Mouse (Mus musculus): ENCODE measurements around the gene Etfdh. TPM values are rescaled to one million over a fixed set of nuclear protein-coding genes. Genes with fewer than 3 reads are reported as not detected.

The Etfdh gene
- polyA plus RNA-seq (2012; rRNA removed), result 23.6 and 25.1 TPM in 2 replicates

DNA sequence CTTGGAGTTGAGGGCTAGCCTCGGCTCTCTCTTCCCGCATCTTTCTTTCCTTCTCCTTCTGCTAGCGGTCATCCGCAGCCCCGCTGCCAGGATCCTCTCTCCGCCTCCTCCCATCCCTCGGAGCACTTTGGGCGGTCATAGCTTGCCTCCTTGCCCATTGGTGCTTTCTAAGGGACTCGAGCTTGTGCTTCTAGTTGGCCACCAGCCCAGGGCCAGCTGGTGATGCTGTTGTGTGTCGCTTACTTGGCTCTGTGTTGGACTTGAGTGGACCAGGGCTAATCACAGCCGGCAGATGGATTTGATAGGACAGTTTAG is at the start of gene Etfdh:
Gene Etfdh (minus strand): TSS at position 85 of the 315 bp plus-strand sequence.
- no peak for TF ChIP-seq CTCF (IDR thresholded peaks at IDR 0.05; ENCODE audit: extremely low read depth, insufficient read depth, low read length)
- TF ChIP-seq POLR2A (IDR thresholded peaks at IDR 0.05; ENCODE audit: extremely low read depth, insufficient read depth, low read length), result no peak
- Histone ChIP-seq H3K4me1 (ENCODE audit: control insufficient read depth, insufficient read depth, low read length) (no peaks in the 10 kb centered on the region), H3K4me3 (ENCODE audit: insufficient read depth, low read length) (peak within 1 kb of the TSS; percentile 52), H3K27ac (ENCODE audit: insufficient read depth, low read length) (no peak within 1 kb of the TSS)

DNA sequence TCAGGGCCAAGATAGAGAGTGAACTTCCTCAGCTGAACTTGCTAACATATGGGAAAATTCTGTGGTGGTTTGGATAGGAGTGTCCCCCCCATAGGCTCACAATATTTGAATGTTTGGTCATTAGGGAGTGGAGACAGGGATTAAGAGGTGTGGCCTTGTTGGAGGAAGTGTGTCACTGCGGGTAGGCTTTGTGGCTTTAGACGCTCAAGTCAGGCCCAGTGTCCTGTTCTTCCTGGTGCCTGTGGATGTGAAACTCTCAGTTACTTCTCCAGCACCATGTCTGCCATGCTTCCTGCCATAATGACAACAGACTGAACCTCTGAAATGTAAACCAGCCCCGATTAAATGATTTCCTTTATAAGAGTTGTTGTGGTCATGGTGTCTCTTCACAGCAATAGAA is 47.1 kb upstream of the Etfdh start:
- Histone ChIP-seq H3K4me3 (ENCODE audit: insufficient read depth, low read length) (no peak overlapping the region), H3K27ac (ENCODE audit: insufficient read depth, low read length) (no peak overlapping the region), H3K4me1 (ENCODE audit: control insufficient read depth, insufficient read depth, low read length) (no peaks in the 10 kb centered on the region)
- no peak for TF ChIP-seq CTCF (IDR thresholded peaks at IDR 0.05; ENCODE audit: extremely low read depth, insufficient read depth, low read length)
- no peak for TF ChIP-seq POLR2A (IDR thresholded peaks at IDR 0.05; ENCODE audit: extremely low read depth, insufficient read depth, low read length)

DNA sequence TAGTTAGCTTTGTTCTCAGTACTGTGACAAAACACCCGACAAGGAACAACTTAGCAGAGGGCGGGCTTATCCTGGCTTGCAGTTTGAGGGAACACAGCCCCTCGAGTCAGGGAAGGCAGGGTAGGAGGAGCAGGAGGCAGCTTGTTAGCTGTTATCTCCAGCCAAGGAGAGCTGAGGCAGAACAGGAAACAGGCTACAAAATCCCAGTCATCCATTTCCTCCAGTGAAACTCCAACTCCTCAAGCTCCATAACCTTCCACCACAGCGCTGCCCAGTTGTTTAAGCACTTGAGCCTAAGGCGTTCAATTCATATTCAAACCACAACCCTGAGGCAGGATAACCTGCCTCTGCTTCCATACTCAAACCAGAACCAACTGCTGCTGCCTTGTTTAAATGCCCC is 45.3 kb upstream of the Etfdh start:
- TF ChIP-seq POLR2A (IDR thresholded peaks at IDR 0.05; ENCODE audit: extremely low read depth, insufficient read depth, low read length), result no peak
- no peak for TF ChIP-seq CTCF (IDR thresholded peaks at IDR 0.05; ENCODE audit: extremely low read depth, insufficient read depth, low read length)

GRCm38 (mm10) chr3:79673082-79673481 is 43.8 kb upstream of the Etfdh start:
- Histone ChIP-seq H3K4me1 (ENCODE audit: control insufficient read depth, insufficient read depth, low read length) (no peaks in the 10 kb centered on the region), H3K27ac (ENCODE audit: insufficient read depth, low read length) (no peak overlapping the region), H3K4me3 (ENCODE audit: insufficient read depth, low read length) (no peak overlapping the region)
- TF ChIP-seq POLR2A (IDR thresholded peaks at IDR 0.05; ENCODE audit: extremely low read depth, insufficient read depth, low read length) (no peak), CTCF (IDR thresholded peaks at IDR 0.05; ENCODE audit: extremely low read depth, insufficient read depth, low read length) (peak; percentile 63)

More for the DNA sequence above, 45.3 kb upstream of the Etfdh start:
- no peak overlapping the region for H3K27ac ChIP-seq (ENCODE audit: insufficient read depth, low read length)
- H3K4me1 ChIP-seq (ENCODE audit: control insufficient read depth, insufficient read depth, low read length), result no peaks in the 10 kb centered on the region
- no peak overlapping the region for H3K4me3 ChIP-seq (ENCODE audit: insufficient read depth, low read length)

GRCm38 (mm10) chr3:79672188-79672587 is 42.9 kb upstream of the Etfdh start:
- no peak overlapping the region for H3K27ac ChIP-seq (ENCODE audit: insufficient read depth, low read length)
- H3K4me3 ChIP-seq (ENCODE audit: insufficient read depth, low read length), result no peak overlapping the region
- no peaks in the 10 kb centered on the region for H3K4me1 ChIP-seq (ENCODE audit: control insufficient read depth, insufficient read depth, low read length)
- TF ChIP-seq CTCF (IDR thresholded peaks at IDR 0.05; ENCODE audit: extremely low read depth, insufficient read depth, low read length) (no peak), POLR2A (IDR thresholded peaks at IDR 0.05; ENCODE audit: extremely low read depth, insufficient read depth, low read length) (no peak)

- Histone ChIP-seq H3K4me3 (ENCODE audit: insufficient read depth, low read length) (no peak overlapping the region), H3K27ac (ENCODE audit: insufficient read depth, low read length) (no peak overlapping the region), H3K4me1 (ENCODE audit: control insufficient read depth, insufficient read depth, low read length) (no peaks in the 10 kb centered on the region)
- TF ChIP-seq CTCF (IDR thresholded peaks at IDR 0.05; ENCODE audit: extremely low read depth, insufficient read depth, low read length), result no peak
- no peak for TF ChIP-seq POLR2A (IDR thresholded peaks at IDR 0.05; ENCODE audit: extremely low read depth, insufficient read depth, low read length)
Measured at GRCm38 (mm10) chr3:79670556-79670955, 41.3 kb upstream of the Etfdh start.

DNA sequence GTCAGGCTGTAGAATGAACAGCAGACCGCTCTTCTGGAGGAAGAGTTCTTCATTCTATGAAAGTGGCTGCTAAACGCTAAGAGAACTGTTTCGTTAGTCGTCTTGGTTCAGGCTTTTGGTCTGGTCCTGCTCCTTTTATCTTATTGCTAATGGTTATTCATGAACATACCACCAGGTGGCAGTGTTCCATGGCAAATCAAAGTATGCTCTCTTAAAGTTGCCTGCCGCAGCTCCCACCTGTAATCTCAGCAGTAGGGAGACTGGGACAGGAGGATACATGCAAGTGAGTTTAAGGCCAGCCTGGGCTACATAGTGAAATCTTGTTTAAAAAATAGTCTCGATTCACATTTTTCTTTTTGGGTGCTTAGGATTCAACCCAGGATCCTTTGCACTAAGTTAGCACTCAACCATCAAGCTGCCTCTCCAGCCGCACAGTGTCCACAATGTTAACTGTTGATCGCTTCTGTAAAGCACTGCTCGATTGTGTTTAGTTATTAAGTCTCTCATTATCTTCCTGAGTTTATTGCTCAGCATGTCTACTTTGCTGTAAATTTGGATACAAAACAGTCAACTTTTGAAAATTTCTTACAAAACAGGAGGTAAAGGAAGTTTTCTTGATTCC is 35.6 kb upstream of the Etfdh start:
- Histone ChIP-seq H3K27ac (ENCODE audit: insufficient read depth, low read length) (no peak overlapping the region), H3K4me1 (ENCODE audit: control insufficient read depth, insufficient read depth, low read length) (no peaks in the 10 kb centered on the region)

DNA sequence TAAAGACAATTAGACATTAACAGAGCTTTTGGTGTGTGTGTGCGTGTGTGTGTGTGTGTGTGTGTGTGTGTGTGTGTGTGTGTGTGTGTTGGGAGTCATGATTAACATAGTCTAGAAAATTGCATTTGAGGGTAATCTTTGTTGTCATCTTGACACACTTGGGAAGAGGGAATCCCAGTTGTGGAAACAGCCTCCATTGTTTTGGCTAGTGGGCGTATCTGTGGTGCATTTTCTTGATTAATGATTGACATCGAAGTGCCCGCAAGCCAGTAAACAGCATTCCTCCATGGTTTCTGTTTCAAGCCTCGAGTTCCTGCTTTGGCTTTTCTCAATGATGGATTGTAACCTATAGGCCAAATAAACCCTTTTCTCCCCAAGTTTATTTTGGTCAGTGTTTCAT is 27.4 kb upstream of the Etfdh start:
- TF ChIP-seq CTCF (IDR thresholded peaks at IDR 0.05; ENCODE audit: extremely low read depth, insufficient read depth, low read length) (no peak), POLR2A (IDR thresholded peaks at IDR 0.05; ENCODE audit: extremely low read depth, insufficient read depth, low read length) (no peak)
- Histone ChIP-seq H3K27ac (ENCODE audit: insufficient read depth, low read length) (no peak overlapping the region), H3K4me1 (ENCODE audit: control insufficient read depth, insufficient read depth, low read length) (no peaks in the 10 kb centered on the region), H3K4me3 (ENCODE audit: insufficient read depth, low read length) (no peak overlapping the region)

More for the DNA sequence above, 35.6 kb upstream of the Etfdh start:
- peak; percentile 66 for TF ChIP-seq CTCF (IDR thresholded peaks at IDR 0.05; ENCODE audit: extremely low read depth, insufficient read depth, low read length)
- TF ChIP-seq POLR2A (IDR thresholded peaks at IDR 0.05; ENCODE audit: extremely low read depth, insufficient read depth, low read length), result no peak
- H3K4me3 ChIP-seq (ENCODE audit: insufficient read depth, low read length), result no peak overlapping the region

DNA sequence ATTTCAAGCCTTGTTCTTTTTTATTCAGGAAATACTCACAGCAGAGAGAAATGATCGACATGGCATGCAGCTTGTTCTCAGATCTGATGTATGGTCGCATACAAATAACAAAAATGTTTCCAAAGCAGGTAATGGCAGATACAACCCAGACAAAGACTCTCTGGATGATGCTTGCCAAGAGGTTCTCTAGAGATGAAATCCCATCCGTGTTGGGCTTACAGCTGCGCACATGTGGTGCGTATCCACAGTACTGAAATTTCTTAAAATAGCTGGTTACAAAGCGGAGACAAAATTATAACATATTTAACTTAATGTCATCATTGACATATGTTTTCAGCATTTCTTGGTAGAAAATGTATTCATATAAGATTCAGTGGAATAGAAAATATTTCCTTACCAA is 22.8 kb upstream of the Etfdh start:
- H3K4me1 ChIP-seq (ENCODE audit: control insufficient read depth, insufficient read depth, low read length), result no peaks in the 10 kb centered on the region
- H3K27ac ChIP-seq (ENCODE audit: insufficient read depth, low read length), result no peak overlapping the region
- TF ChIP-seq CTCF (IDR thresholded peaks at IDR 0.05; ENCODE audit: extremely low read depth, insufficient read depth, low read length) (no peak), POLR2A (IDR thresholded peaks at IDR 0.05; ENCODE audit: extremely low read depth, insufficient read depth, low read length) (no peak)
- no peak overlapping the region for H3K4me3 ChIP-seq (ENCODE audit: insufficient read depth, low read length)

DNA sequence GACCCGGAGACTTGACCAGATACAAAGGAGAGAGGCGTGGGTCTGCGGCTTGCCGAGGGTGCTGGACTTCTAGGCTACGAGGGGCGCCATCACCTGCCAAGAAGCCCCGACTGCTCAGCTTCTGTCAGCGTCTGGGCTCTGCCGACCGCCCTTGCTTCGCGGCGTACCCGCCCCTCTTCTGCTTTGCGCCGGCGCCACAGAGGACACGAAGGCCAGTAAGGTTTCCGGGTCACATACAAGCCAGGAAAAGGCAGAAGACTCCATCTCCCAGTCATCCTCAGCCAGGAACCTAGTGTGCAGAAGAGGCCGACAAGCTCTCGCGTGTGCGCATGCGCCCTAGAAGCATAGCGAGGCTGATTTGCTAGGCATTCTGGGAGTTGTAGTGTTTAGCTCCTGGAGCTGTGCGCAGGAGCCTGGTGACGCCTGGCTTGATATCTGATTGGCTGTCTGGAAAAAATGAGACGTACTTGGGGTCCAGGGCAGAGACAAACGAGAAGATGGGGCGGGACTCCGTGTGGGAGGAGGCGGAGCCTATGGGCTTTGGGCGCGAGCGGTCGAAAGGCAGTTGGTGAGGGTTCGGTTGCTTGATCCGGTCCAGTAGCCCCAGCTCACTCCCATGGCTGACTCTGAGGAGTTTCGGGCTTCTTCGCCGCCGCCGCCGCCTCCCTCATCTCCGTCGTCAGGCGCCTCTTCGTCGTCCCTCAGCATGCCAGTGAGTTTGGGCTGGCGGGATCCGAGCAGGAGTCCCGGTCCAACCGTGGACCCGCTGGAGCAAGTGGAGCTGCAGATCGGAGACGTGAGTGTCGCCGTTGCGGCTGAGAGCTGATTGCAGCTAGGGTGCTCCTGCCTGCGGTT is 512 bp downstream of the Etfdh start, which contains the start of gene 4930579G24Rik:
Gene 4930579G24Rik (plus strand): TSS at position 519 of the 855 bp plus-strand sequence.
- Histone ChIP-seq H3K27ac (ENCODE audit: insufficient read depth, low read length) (no peak within 1 kb of the TSS), H3K4me3 (ENCODE audit: insufficient read depth, low read length) (peak within 1 kb of the TSS; percentile 52), H3K4me1 (ENCODE audit: control insufficient read depth, insufficient read depth, low read length) (no peaks in the 10 kb centered on the region)
- TF ChIP-seq POLR2A (IDR thresholded peaks at IDR 0.05; ENCODE audit: extremely low read depth, insufficient read depth, low read length) (peak; percentile 82), CTCF (IDR thresholded peaks at IDR 0.05; ENCODE audit: extremely low read depth, insufficient read depth, low read length) (no peak)

All from cortical plate, adult 2 months (tissue).